Mouse (Mus musculus) embryonic fibroblast, embryonic 13.5 days (primary cell): ENCODE results near the gene Lcn4.
"Not testable (repeated sequence)": the region's sequence is repeated elsewhere in the genome, so short reads cannot be mapped to it uniquely, and the experiment has no call there.

Experiments
- CTCF ChIP-seq: IDR thresholded peaks from 2 replicates; pipeline ENCODE4 v1.5.1; 2011; ENCODE audit warnings: mild to moderate bottlenecking, control low read depth, low read length, moderate library complexity, borderline replicate concordance; ENCODE audit not compliant: insufficient read depth
- POLR2A ChIP-seq: IDR thresholded peaks from 2 replicates; pipeline ENCODE4 v1.6.1; 2011; ENCODE audit warnings: low read depth, mild to moderate bottlenecking, control low read depth, low read length, moderate library complexity

DNA sequence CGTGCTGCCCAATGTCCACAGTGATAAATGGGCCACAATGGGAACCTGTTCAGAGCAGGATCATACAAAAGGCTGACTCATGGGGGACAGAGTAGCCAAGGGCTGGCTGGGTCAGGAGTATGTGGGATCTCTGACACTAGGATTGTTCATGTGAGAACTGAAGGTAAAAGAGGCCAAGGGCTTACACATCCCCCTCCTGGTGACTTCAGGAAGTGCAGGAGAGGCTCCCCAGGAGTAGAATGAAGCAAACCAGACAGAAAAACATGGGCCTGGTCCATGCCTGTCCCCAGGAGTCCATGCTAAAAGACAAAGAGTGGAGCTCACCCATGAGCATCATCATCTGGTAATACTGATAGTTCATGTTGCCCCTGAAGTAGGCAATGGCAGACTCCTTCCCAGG lies 7.5 kb downstream of the Lcn4 start:
- not testable (repeated sequence) for TF ChIP-seq CTCF, POLR2A
